Mouse (Mus musculus): ENCODE results near the gene E130309D02Rik.

- TF ChIP-seq CTCF (IDR thresholded peaks at IDR 0.05; ENCODE audit: extremely low read depth, insufficient read length, insufficient replicate concordance, low read depth, low read length) (peak; percentile 33; the same call in 1 of the 2 replicates), POLR2A (IDR thresholded peaks at IDR 0.05; ENCODE audit: low read depth, low read length) (no peak)
These were observed 16.8 kb downstream of the E130309D02Rik start for GRCm38 (mm10) chr5:143298391-143298790.
